15 mouse cellular contexts compared by ENCODE assay signal in the genomic region with DNA sequence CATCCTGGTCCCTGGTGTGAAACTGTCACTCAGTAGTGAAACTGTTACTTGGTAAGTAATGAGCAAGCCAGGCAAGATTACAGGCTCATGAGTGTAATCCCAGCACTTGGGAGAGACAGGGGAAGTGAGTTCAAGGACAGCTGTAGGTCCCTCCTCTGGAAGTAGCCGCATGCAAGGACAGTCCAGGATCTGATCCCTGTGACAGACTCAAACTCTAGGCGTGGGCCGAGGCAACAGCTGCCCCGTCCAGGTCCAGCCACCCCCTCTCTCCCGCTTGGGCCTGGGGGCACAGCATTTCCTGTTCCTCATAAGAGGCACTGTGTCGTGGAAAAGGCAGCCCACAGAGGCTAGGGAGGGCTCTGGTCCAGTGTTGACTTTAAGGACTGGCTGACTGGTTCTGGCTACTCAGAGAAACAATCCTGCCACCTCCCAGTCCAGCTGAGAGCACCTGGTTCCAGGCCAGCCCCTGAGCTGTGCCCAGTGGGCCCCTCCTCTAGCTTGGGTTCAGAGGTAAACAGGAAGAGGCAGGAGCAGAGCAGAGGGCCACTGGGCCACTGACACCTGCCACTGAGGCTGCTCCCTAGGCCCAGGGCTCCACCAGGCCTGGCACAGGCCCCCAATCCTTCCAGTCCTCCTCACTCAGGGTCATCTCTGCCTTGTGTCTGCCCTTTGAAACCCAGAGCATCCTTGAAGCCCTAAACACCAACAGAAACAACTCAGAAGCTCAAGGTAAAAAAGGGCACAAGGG. TPM values are rescaled to one million over a fixed set of nuclear protein-coding genes. Genes with fewer than 3 reads are reported as not detected.
A peak's percentile ranks its signal among the peaks of the same experiment; 100 is the strongest.
DNase-seq lines count a peak whose midpoint lies in the region; ATAC-seq and TF ChIP-seq lines count a peak whose summit lies in the region.
"Had no signal": no experiment of that assay in that cellular context is flagged by ENCODE, and none has a peak within 500 bp of the region (broad histone marks: within the 10 kb centered on the region; RNA-seq: fewer than 3 reads in every experiment).

No protein-coding gene starts in this region.

- peaks cover 1% of the 10 kb centered on the region; the same call in 1 of the 2 replicates for H3K4me1 ChIP-seq in forebrain, embryonic 12.5 days
- H3K4me1 ChIP-seq in forebrain, embryonic 13.5 days = no peaks in the 10 kb centered on the region
- H3K4me1 ChIP-seq in lung, postnatal 0 days (ENCODE audit: insufficient read depth, low read depth, low read length) = no peaks in the 10 kb centered on the region
- H3K4me1 ChIP-seq in lung, adult 2 months (ENCODE audit: control insufficient read depth, insufficient read depth, low read length) = no peaks in the 10 kb centered on the region
- H3K4me1 ChIP-seq in kidney, embryonic 16.5 days (ENCODE audit: insufficient read depth, low read length) = no peaks in the 10 kb centered on the region
- peaks cover 4% of the 10 kb centered on the region for H3K4me1 ChIP-seq in midbrain, embryonic 11.5 days (ENCODE audit: control insufficient read depth, insufficient read depth, low read length)
- H3K4me1 ChIP-seq: intestine, embryonic 15.5 days; lung, embryonic 15.5 days had no signal

- TF ChIP-seq EP300 in lung, postnatal 0 days (IDR thresholded peaks at IDR 0.05) = no peak

- H3K27me3 ChIP-seq in forebrain, embryonic 12.5 days = no peaks in the 10 kb centered on the region
- no peaks in the 10 kb centered on the region for H3K27me3 ChIP-seq in forebrain, embryonic 13.5 days
- H3K27me3 ChIP-seq in lung, postnatal 0 days (replicated peaks; ENCODE audit: insufficient read depth, low read length) = no peaks in the 10 kb centered on the region
- H3K27me3 ChIP-seq in kidney, embryonic 16.5 days (ENCODE audit: insufficient read depth, low read length) = no peaks in the 10 kb centered on the region
- no peaks in the 10 kb centered on the region for H3K27me3 ChIP-seq in midbrain, embryonic 11.5 days (ENCODE audit: control insufficient read depth, insufficient read depth, low read length)
- H3K27me3 ChIP-seq: intestine, embryonic 15.5 days; lung, embryonic 15.5 days had no signal

- no peak for ATAC-seq in forebrain, embryonic 12.5 days (ENCODE audit: low FRiP score)
- ATAC-seq in forebrain, embryonic 13.5 days = no peak
- ATAC-seq in lung, postnatal 0 days = no peak
- 0 out of 2 replicates have a peak, but pooled peaks have one; percentile 11 for ATAC-seq in kidney, embryonic 16.5 days (ENCODE audit: low FRiP score, low TSS enrichment)
- no peak for ATAC-seq in erythroblast, adult 5-6 weeks (replicated peaks; ENCODE audit: low FRiP score, poor library complexity, severe bottlenecking)
- ATAC-seq in midbrain, embryonic 11.5 days (ENCODE audit: low FRiP score) = no peak
- ATAC-seq: intestine, embryonic 15.5 days had no signal

- TF ChIP-seq POLR2A in lung, adult 2 months (IDR thresholded peaks at IDR 0.05; ENCODE audit: borderline replicate concordance, extremely low read depth, low read depth, low read length) = no peak

- no peak overlapping the region for H3K27ac ChIP-seq in forebrain, embryonic 12.5 days
- no peak overlapping the region for H3K27ac ChIP-seq in forebrain, embryonic 13.5 days
- peak overlapping the region; percentile 26 for H3K27ac ChIP-seq in lung, postnatal 0 days (ENCODE audit: low read length)
- H3K27ac ChIP-seq in kidney, embryonic 16.5 days (ENCODE audit: low read length) = peak overlapping the region; percentile 15; the same call in 1 of the 2 replicates
- no peak overlapping the region for H3K27ac ChIP-seq in midbrain, embryonic 11.5 days (ENCODE audit: low read depth, low read length)
- H3K27ac ChIP-seq: heart, adult 2 months; intestine, embryonic 15.5 days; lung, embryonic 15.5 days had no signal

- no peak overlapping the region for H3K4me3 ChIP-seq in forebrain, embryonic 12.5 days (replicated peaks)
- no peak overlapping the region for H3K4me3 ChIP-seq in forebrain, embryonic 13.5 days
- no peak overlapping the region for H3K4me3 ChIP-seq in lung, postnatal 0 days (ENCODE audit: low read depth, low read length)
- H3K4me3 ChIP-seq in lung, adult 2 months (replicated peaks; ENCODE audit: extremely low read depth, low read depth, low read length) = no peak overlapping the region
- H3K4me3 ChIP-seq in kidney, embryonic 16.5 days (ENCODE audit: low read length) = no peak overlapping the region
- no peak overlapping the region for H3K4me3 ChIP-seq in midbrain, embryonic 11.5 days (ENCODE audit: low read depth, low read length)
- H3K4me3 ChIP-seq: erythroblast, embryonic 14.5 days; heart, adult 2 months; intestine, embryonic 15.5 days; lung, embryonic 15.5 days; midbrain, embryonic 10.5 days had no signal

- H3K36me3 ChIP-seq in forebrain, embryonic 12.5 days (replicated peaks) = peaks cover 52% of the 10 kb centered on the region
- H3K36me3 ChIP-seq in forebrain, embryonic 13.5 days (ENCODE audit: poor library complexity, severe bottlenecking) = peaks cover 53% of the 10 kb centered on the region
- H3K36me3 ChIP-seq in lung, postnatal 0 days (ENCODE audit: insufficient read depth, low read length) = peaks cover 28% of the 10 kb centered on the region
- H3K36me3 ChIP-seq in kidney, embryonic 16.5 days (ENCODE audit: insufficient read depth, low read length) = peaks cover 46% of the 10 kb centered on the region
- peaks cover 7% of the 10 kb centered on the region for H3K36me3 ChIP-seq in midbrain, embryonic 11.5 days (ENCODE audit: control insufficient read depth, insufficient read depth, low read length)

- WGBS in forebrain, embryonic 12.5 days = 87% methylated on average over 6 of the region's 6 CpGs
- WGBS in forebrain, embryonic 13.5 days = 86% methylated on average over 6 of the region's 6 CpGs
- 64% methylated on average over 6 of the region's 6 CpGs for WGBS in lung, postnatal 0 days
- WGBS in lung, adult 2 months = 54% methylated on average over 6 of the region's 6 CpGs
- 66% methylated on average over 6 of the region's 6 CpGs for WGBS in kidney, embryonic 16.5 days
- WGBS in midbrain, embryonic 11.5 days = 86% methylated on average over 6 of the region's 6 CpGs

- H3K9ac ChIP-seq in forebrain, embryonic 12.5 days = peak overlapping the region; percentile 9; the same call in 1 of the 2 replicates
- no peak overlapping the region for H3K9ac ChIP-seq in forebrain, embryonic 13.5 days
- no peak overlapping the region for H3K9ac ChIP-seq in lung, postnatal 0 days (replicated peaks; ENCODE audit: low read depth)
- no peak overlapping the region; the same call in 1 of the 2 replicates for H3K9ac ChIP-seq in kidney, embryonic 16.5 days (replicated peaks; ENCODE audit: low read length)
- no peak overlapping the region for H3K9ac ChIP-seq in midbrain, embryonic 11.5 days (ENCODE audit: low read length)
- H3K9ac ChIP-seq: intestine, embryonic 15.5 days; lung, embryonic 15.5 days had no signal

- no peak for TF ChIP-seq CTCF in lung, postnatal 0 days (IDR thresholded peaks at IDR 0.05)
- TF ChIP-seq CTCF in lung, adult 2 months (IDR thresholded peaks at IDR 0.05; ENCODE audit: insufficient read depth, low read length) = no peak

- no peak overlapping the region for H3K4me2 ChIP-seq in forebrain, embryonic 12.5 days
- no peak overlapping the region for H3K4me2 ChIP-seq in forebrain, embryonic 13.5 days
- no peak overlapping the region for H3K4me2 ChIP-seq in lung, postnatal 0 days (replicated peaks; ENCODE audit: low read depth, low read length)
- H3K4me2 ChIP-seq in kidney, embryonic 16.5 days (replicated peaks; ENCODE audit: low read depth, low read length) = no peak overlapping the region
- no peak overlapping the region for H3K4me2 ChIP-seq in midbrain, embryonic 11.5 days
- H3K4me2 ChIP-seq: intestine, embryonic 15.5 days; lung, embryonic 15.5 days had no signal

- H3K9me3 ChIP-seq in forebrain, embryonic 12.5 days = no peaks in the 10 kb centered on the region
- no peaks in the 10 kb centered on the region for H3K9me3 ChIP-seq in forebrain, embryonic 13.5 days (replicated peaks)
- no peaks in the 10 kb centered on the region for H3K9me3 ChIP-seq in lung, postnatal 0 days (ENCODE audit: low read length)
- no peaks in the 10 kb centered on the region for H3K9me3 ChIP-seq in kidney, embryonic 16.5 days (ENCODE audit: low read length)
- H3K9me3 ChIP-seq in midbrain, embryonic 11.5 days (ENCODE audit: control insufficient read depth, low read length) = no peaks in the 10 kb centered on the region
- H3K9me3 ChIP-seq: G1E; intestine, embryonic 15.5 days; lung, embryonic 15.5 days; midbrain, embryonic 10.5 days had no signal

- DNase-seq in lung, postnatal 0 days (ENCODE audit: low spot score) = no peak
- DNase-seq in lung, adult 2 months = no peak
- DNase-seq in adrenal gland, postnatal 10 days = peak; percentile 47
- no peak for DNase-seq in midbrain, embryonic 11.5 days (ENCODE audit: low spot score, missing footprints)
- DNase-seq: cerebellum, postnatal 36 days; heart, adult 2 months had no signal

RNA-seq across cellular contexts. Expression of a gene that starts 6.7 kb away (rescaled TPM):
- polyA plus RNA-seq in forebrain, embryonic 12.5 days (2016; fragmentation: Nextera tagmentation; extraction: Ambion mirVana) = 173 and 177 TPM in 2 replicates
- polyA plus RNA-seq in forebrain, embryonic 13.5 days (2015; fragmentation: Nextera tagmentation; extraction: Ambion mirVana) = 155 and 168 TPM in 2 replicates
- 77.0 and 78.8 TPM in 2 replicates for polyA plus RNA-seq in lung, postnatal 0 days (2015; fragmentation: Nextera tagmentation; extraction: Ambion mirVana)
- 46.5 and 55.8 TPM in 2 replicates for polyA plus RNA-seq in lung, adult 2 months (2012; rRNA removed)
- 10 to 100 TPM; 85.1 to 90.9 TPM for total RNA-seq in adrenal gland, postnatal 10 days (2021)
- 153 and 161 TPM in 2 replicates for polyA plus RNA-seq in kidney, embryonic 16.5 days (2015; fragmentation: Nextera tagmentation; extraction: Ambion mirVana)
- 27.4 and 35.7 TPM in 2 replicates for total RNA-seq in erythroblast, adult 5-6 weeks (2015; ENCODE audit: low replicate concordance)
- 52.5 and 62.3 TPM in 2 replicates for total RNA-seq in erythroblast, adult 5-6 weeks (2017; ENCODE audit: low replicate concordance)
- polyA plus RNA-seq in midbrain, embryonic 11.5 days (2014; fragmentation: Nextera tagmentation; extraction: Ambion mirVana) = 167 and 173 TPM in 2 replicates

RNA-seq across cellular contexts. Expression of a gene that starts 16.5 kb away (rescaled TPM):
- polyA plus RNA-seq in forebrain, embryonic 12.5 days (2016; fragmentation: Nextera tagmentation; extraction: Ambion mirVana) = 125 and 140 TPM in 2 replicates
- polyA plus RNA-seq in forebrain, embryonic 13.5 days (2015; fragmentation: Nextera tagmentation; extraction: Ambion mirVana) = 99.0 and 107 TPM in 2 replicates
- 170 and 183 TPM in 2 replicates for polyA plus RNA-seq in lung, postnatal 0 days (2015; fragmentation: Nextera tagmentation; extraction: Ambion mirVana)
- polyA plus RNA-seq in lung, adult 2 months (2012; rRNA removed) = 438 and 440 TPM in 2 replicates
- 100 to 1,000 TPM; 176 to 199 TPM for total RNA-seq in adrenal gland, postnatal 10 days (2021)
- polyA plus RNA-seq in kidney, embryonic 16.5 days (2015; fragmentation: Nextera tagmentation; extraction: Ambion mirVana) = 172 and 202 TPM in 2 replicates
- 71.7 and 84.2 TPM in 2 replicates for total RNA-seq in erythroblast, adult 5-6 weeks (2015; ENCODE audit: low replicate concordance)
- total RNA-seq in erythroblast, adult 5-6 weeks (2017; ENCODE audit: low replicate concordance) = 40.7 and 52.0 TPM in 2 replicates
- 156 and 161 TPM in 2 replicates for polyA plus RNA-seq in midbrain, embryonic 11.5 days (2014; fragmentation: Nextera tagmentation; extraction: Ambion mirVana)

RNA-seq across cellular contexts. Expression of a gene that starts 33.2 kb away (rescaled TPM):
- 64.8 and 65.9 TPM in 2 replicates for polyA plus RNA-seq in forebrain, embryonic 12.5 days (2016; fragmentation: Nextera tagmentation; extraction: Ambion mirVana)
- 64.2 and 77.1 TPM in 2 replicates for polyA plus RNA-seq in forebrain, embryonic 13.5 days (2015; fragmentation: Nextera tagmentation; extraction: Ambion mirVana)
- polyA plus RNA-seq in lung, postnatal 0 days (2015; fragmentation: Nextera tagmentation; extraction: Ambion mirVana) = 38.2 and 40.2 TPM in 2 replicates
- polyA plus RNA-seq in lung, adult 2 months (2012; rRNA removed) = 82.1 and 85.3 TPM in 2 replicates
- 10 to 100 TPM; 75.1 to 75.6 TPM for total RNA-seq in adrenal gland, postnatal 10 days (2021)
- polyA plus RNA-seq in kidney, embryonic 16.5 days (2015; fragmentation: Nextera tagmentation; extraction: Ambion mirVana) = 67.5 and 69.3 TPM in 2 replicates
- total RNA-seq in erythroblast, adult 5-6 weeks (2015; ENCODE audit: low replicate concordance) = 3.3 and 13.0 TPM in 2 replicates
- total RNA-seq in erythroblast, adult 5-6 weeks (2017; ENCODE audit: low replicate concordance) = 9.1 and 30.8 TPM in 2 replicates
- 70.5 and 79.6 TPM in 2 replicates for polyA plus RNA-seq in midbrain, embryonic 11.5 days (2014; fragmentation: Nextera tagmentation; extraction: Ambion mirVana)

Comparison
In these comparisons a context has a peak if more than half of its experiments do, and no peak if none do; other contexts are left out.
1. H3K27ac ChIP-seq: peak in lung, postnatal 0 days (single experiment) and kidney, embryonic 16.5 days (single experiment); none in forebrain, embryonic 12.5 days (single experiment), forebrain, embryonic 13.5 days (single experiment) and midbrain, embryonic 11.5 days (single experiment).